Mouse (Mus musculus): ENCODE data around the gene Rasa4. TPM values are rescaled to one million over a fixed set of nuclear protein-coding genes. Genes with fewer than 3 reads are reported as not detected.

The Rasa4 gene
- polyA plus RNA-seq (2015; fragmentation: Nextera tagmentation; extraction: Ambion mirVana), result 2.1 and 2.2 TPM in 2 replicates

- Histone ChIP-seq H3K4me1 (replicated peaks) (peaks cover 26% of the 10 kb centered on the region), H3K4me3 (replicated peaks) (peak within 1 kb of the TSS; percentile 54), H3K9me3 (replicated peaks) (no peaks in the 10 kb centered on the region), H3K27ac (replicated peaks) (no peak within 1 kb of the TSS), H3K36me3 (replicated peaks) (no peaks in the 10 kb centered on the region), H3K27me3 (peaks cover 39% of the 10 kb centered on the region), H3K4me2 (peak within 1 kb of the TSS; percentile 85), H3K9ac (peak within 1 kb of the TSS; percentile 35; the same call in 1 of the 2 replicates)
- peak; percentile 94 for ATAC-seq (ENCODE audit: insufficient read depth)
- WGBS (ENCODE audit: insufficient replicate concordance), result 1% methylated on average over 28 of the region's 28 CpGs
Measured at GRCm38 (mm10) chr5:136083669-136084107, at the start of gene Rasa4. Rasa4 (plus strand) TSS chr5:136083916.

- Histone ChIP-seq H3K4me3 (replicated peaks) (no peak overlapping the region), H3K9me3 (replicated peaks) (no peaks in the 10 kb centered on the region), H3K27me3 (no peaks in the 10 kb centered on the region), H3K27ac (replicated peaks) (no peak overlapping the region), H3K4me1 (replicated peaks) (peaks cover 2% of the 10 kb centered on the region; the same call in 1 of the 2 replicates), H3K36me3 (replicated peaks) (peaks cover 19% of the 10 kb centered on the region), H3K9ac (no peak overlapping the region), H3K4me2 (no peak overlapping the region)
- WGBS (ENCODE audit: insufficient replicate concordance), result 51% methylated on average over 4 of the region's 4 CpGs
- ATAC-seq (ENCODE audit: insufficient read depth), result no peak
Measured at GRCm38 (mm10) chr5:136034868-136035267, 48.8 kb upstream of the Rasa4 start.

GRCm38 (mm10) chr5:136035285-136035684 is 48.4 kb upstream of the Rasa4 start:
- no peak overlapping the region for H3K27ac ChIP-seq (replicated peaks)

GRCm38 (mm10) chr5:136036667-136037066 is 47.0 kb upstream of the Rasa4 start:
- peaks cover 9% of the 10 kb centered on the region for H3K4me1 ChIP-seq (replicated peaks)
- no peak overlapping the region for H3K27ac ChIP-seq (replicated peaks)
- H3K4me3 ChIP-seq (replicated peaks), result no peak overlapping the region
- H3K9me3 ChIP-seq (replicated peaks), result no peaks in the 10 kb centered on the region
- no peak overlapping the region for H3K9ac ChIP-seq
- ATAC-seq (ENCODE audit: insufficient read depth), result no peak
- H3K27me3 ChIP-seq, result no peaks in the 10 kb centered on the region
- WGBS (ENCODE audit: insufficient replicate concordance), result 44% methylated on average over 1 of the region's 1 CpGs
- H3K4me2 ChIP-seq, result no peak overlapping the region
- 0 out of 2 replicates have a peak, but pooled peaks cover 7% of the 10 kb centered on the region for H3K36me3 ChIP-seq (replicated peaks)

More at GRCm38 (mm10) chr5:136035285-136035684, 48.4 kb upstream of the Rasa4 start:
- Histone ChIP-seq H3K27me3 (no peaks in the 10 kb centered on the region), H3K9ac (no peak overlapping the region), H3K36me3 (replicated peaks) (peaks cover 16% of the 10 kb centered on the region; the same call in 1 of the 2 replicates), H3K4me1 (replicated peaks) (peaks cover 5% of the 10 kb centered on the region; the same call in 1 of the 2 replicates), H3K4me2 (no peak overlapping the region), H3K4me3 (replicated peaks) (no peak overlapping the region), H3K9me3 (replicated peaks) (no peaks in the 10 kb centered on the region)
- 37% methylated on average over 1 of the region's 1 CpGs for WGBS (ENCODE audit: insufficient replicate concordance)
- ATAC-seq (ENCODE audit: insufficient read depth), result no peak

DNA sequence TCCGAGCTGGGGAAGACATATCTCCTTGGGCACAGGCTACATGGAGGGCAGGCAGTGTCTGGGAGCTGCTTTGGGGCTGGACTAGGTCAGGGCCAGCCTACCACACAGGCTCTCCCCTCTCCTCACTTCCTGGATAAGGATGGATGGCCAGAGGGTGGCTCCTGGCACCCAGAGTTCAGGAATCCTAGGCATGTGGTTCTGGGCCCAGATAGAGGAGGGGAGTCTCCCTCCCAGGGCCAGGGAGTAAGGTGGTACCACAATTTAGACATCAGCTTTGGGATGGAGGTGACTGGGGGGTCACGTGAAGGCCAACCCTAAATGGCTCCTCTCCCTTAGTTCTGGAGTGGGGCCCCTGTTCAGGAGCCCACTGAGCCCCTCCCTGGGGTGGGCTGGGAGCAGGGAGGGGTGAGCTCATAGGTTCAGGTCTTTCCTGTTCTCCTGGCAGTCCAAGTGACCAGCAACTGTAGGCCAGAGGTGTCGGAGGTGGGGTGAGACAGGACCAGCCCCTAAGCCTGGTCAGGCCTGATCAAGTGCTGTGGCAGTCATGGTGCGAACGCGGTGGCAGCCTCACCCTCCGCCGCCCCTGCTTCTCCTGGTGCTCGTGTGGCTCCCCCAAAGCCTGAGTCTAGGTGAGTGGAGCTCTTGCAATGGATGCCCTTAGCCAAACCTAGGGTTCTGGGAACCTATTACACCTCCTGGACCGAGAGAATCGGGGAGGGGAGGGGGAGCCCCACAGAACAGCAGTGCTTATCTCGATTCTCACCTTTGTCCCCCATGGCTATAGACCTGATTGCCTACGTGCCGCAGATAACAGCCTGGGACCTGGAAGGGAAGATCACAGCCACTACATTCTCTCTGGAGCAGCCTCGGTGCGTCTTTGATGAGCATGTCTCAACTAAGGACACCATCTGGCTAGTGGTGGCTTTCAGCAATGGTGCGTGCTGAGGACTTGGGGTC is 45.2 kb upstream of the Rasa4 start, which contains the start of gene Upk3b:
Gene Upk3b, plus strand, starts transcription at position 239 of the 957 bp plus-strand sequence.
- peaks cover 9% of the 10 kb centered on the region for H3K4me1 ChIP-seq (replicated peaks)
- no peak within 1 kb of the TSS for H3K4me3 ChIP-seq (replicated peaks)
- H3K9me3 ChIP-seq (replicated peaks), result no peaks in the 10 kb centered on the region
- no peak within 1 kb of the TSS for H3K27ac ChIP-seq (replicated peaks)
- 0 out of 2 replicates have a peak, but pooled peaks have one; percentile 7 for ATAC-seq (ENCODE audit: insufficient read depth)
- H3K36me3 ChIP-seq (replicated peaks), result no peaks in the 10 kb centered on the region
- H3K4me2 ChIP-seq, result no peak within 1 kb of the TSS
- no peaks in the 10 kb centered on the region for H3K27me3 ChIP-seq
- H3K9ac ChIP-seq, result no peak within 1 kb of the TSS
- WGBS (ENCODE audit: insufficient replicate concordance), result 49% methylated on average over 17 of the region's 17 CpGs

- Histone ChIP-seq H3K4me3 (replicated peaks) (no peak overlapping the region), H3K4me2 (no peak overlapping the region; the same call in 1 of the 2 replicates), H3K9me3 (replicated peaks) (no peaks in the 10 kb centered on the region), H3K36me3 (replicated peaks) (no peaks in the 10 kb centered on the region), H3K27ac (replicated peaks) (no peak overlapping the region), H3K9ac (no peak overlapping the region), H3K27me3 (no peaks in the 10 kb centered on the region), H3K4me1 (replicated peaks) (peaks cover 9% of the 10 kb centered on the region)
- ATAC-seq (ENCODE audit: insufficient read depth), result no peak
- WGBS (ENCODE audit: insufficient replicate concordance), result 15% methylated on average over 5 of the region's 5 CpGs
Measured at GRCm38 (mm10) chr5:136040210-136040609, 43.5 kb upstream of the Rasa4 start.

- Histone ChIP-seq H3K36me3 (replicated peaks) (no peaks in the 10 kb centered on the region), H3K4me3 (replicated peaks) (no peak overlapping the region), H3K9me3 (replicated peaks) (no peaks in the 10 kb centered on the region), H3K4me2 (no peak overlapping the region), H3K27me3 (no peaks in the 10 kb centered on the region), H3K27ac (replicated peaks) (no peak overlapping the region), H3K9ac (no peak overlapping the region), H3K4me1 (replicated peaks) (peaks cover 9% of the 10 kb centered on the region)
- ATAC-seq (ENCODE audit: insufficient read depth), result no peak
- 27% methylated on average over 2 of the region's 2 CpGs for WGBS (ENCODE audit: insufficient replicate concordance)
Measured at GRCm38 (mm10) chr5:136041260-136041659, 42.5 kb upstream of the Rasa4 start.

DNA sequence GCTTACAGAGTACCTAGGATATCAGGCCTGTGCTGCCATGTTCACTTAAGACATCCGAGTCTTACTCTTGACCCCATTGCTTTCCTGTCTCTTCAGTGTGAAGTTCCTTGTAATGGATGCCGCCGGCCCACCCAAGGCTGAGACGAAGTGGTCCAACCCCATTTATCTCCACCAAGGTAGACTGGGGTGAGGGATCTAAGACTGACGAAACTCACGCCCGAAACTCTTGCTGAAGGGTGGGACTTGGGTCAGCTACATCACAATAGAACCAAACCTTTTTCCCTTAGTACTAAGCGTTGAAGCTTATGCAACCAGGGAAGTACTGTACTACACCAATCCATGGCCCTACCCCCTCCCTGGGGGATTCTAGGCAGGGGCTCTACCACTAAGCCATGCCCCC is 42.0 kb upstream of the Rasa4 start:
- H3K4me3 ChIP-seq (replicated peaks), result no peak overlapping the region
- no peak overlapping the region for H3K27ac ChIP-seq (replicated peaks)
- H3K4me1 ChIP-seq (replicated peaks), result peaks cover 9% of the 10 kb centered on the region
- no peaks in the 10 kb centered on the region for H3K27me3 ChIP-seq
- no peak overlapping the region for H3K9ac ChIP-seq
- H3K4me2 ChIP-seq, result no peak overlapping the region
- no peaks in the 10 kb centered on the region for H3K9me3 ChIP-seq (replicated peaks)
- ATAC-seq (ENCODE audit: insufficient read depth), result no peak
- 76% methylated on average over 8 of the region's 8 CpGs for WGBS (ENCODE audit: insufficient replicate concordance)
- no peaks in the 10 kb centered on the region for H3K36me3 ChIP-seq (replicated peaks)

DNA sequence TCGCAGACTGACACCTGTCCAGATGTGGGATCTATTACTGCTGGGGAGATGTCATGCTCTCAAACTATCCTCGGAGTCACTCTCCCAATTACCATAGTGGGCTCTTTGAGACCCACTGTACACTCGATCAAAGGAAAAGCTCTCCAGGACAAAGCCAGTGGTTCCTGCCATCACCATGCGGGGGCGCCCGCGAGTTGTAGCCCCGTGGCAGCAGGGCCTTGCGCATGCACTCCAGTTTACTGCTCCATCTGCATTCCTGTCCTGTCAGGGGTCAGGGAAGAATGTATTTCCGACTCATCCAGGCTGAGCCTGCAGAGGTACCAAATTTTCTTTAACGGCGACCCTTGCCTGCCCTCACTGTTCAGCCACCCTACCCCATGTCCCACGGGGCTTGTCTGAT is 38.9 kb upstream of the Rasa4 start:
- Histone ChIP-seq H3K9ac (no peak overlapping the region), H3K9me3 (replicated peaks) (no peaks in the 10 kb centered on the region), H3K4me2 (no peak overlapping the region), H3K27me3 (no peaks in the 10 kb centered on the region), H3K36me3 (replicated peaks) (no peaks in the 10 kb centered on the region), H3K27ac (replicated peaks) (no peak overlapping the region), H3K4me1 (replicated peaks) (peaks cover 7% of the 10 kb centered on the region), H3K4me3 (replicated peaks) (no peak overlapping the region)
- ATAC-seq (ENCODE audit: insufficient read depth), result no peak
- 61% methylated on average over 13 of the region's 13 CpGs for WGBS (ENCODE audit: insufficient replicate concordance)

- Histone ChIP-seq H3K9ac (no peak overlapping the region), H3K4me2 (no peak overlapping the region), H3K4me1 (replicated peaks) (peaks cover 5% of the 10 kb centered on the region), H3K27me3 (no peaks in the 10 kb centered on the region), H3K4me3 (replicated peaks) (no peak overlapping the region), H3K9me3 (replicated peaks) (no peaks in the 10 kb centered on the region), H3K27ac (replicated peaks) (no peak overlapping the region), H3K36me3 (replicated peaks) (no peaks in the 10 kb centered on the region)
- WGBS (ENCODE audit: insufficient replicate concordance), result 29% methylated on average over 9 of the region's 9 CpGs
- no peak for ATAC-seq (ENCODE audit: insufficient read depth)
Measured at GRCm38 (mm10) chr5:136045408-136045807, 38.3 kb upstream of the Rasa4 start.

GRCm38 (mm10) chr5:136045987-136046386 is 37.7 kb upstream of the Rasa4 start:
- Histone ChIP-seq H3K9me3 (replicated peaks) (no peaks in the 10 kb centered on the region), H3K4me2 (no peak overlapping the region), H3K9ac (no peak overlapping the region), H3K36me3 (replicated peaks) (no peaks in the 10 kb centered on the region), H3K27ac (replicated peaks) (no peak overlapping the region), H3K4me3 (replicated peaks) (no peak overlapping the region), H3K27me3 (no peaks in the 10 kb centered on the region), H3K4me1 (replicated peaks) (peaks cover 4% of the 10 kb centered on the region)
- ATAC-seq (ENCODE audit: insufficient read depth), result no peak
- 4% methylated on average over 10 of the region's 10 CpGs for WGBS (ENCODE audit: insufficient replicate concordance)
